In the genomic region with DNA sequence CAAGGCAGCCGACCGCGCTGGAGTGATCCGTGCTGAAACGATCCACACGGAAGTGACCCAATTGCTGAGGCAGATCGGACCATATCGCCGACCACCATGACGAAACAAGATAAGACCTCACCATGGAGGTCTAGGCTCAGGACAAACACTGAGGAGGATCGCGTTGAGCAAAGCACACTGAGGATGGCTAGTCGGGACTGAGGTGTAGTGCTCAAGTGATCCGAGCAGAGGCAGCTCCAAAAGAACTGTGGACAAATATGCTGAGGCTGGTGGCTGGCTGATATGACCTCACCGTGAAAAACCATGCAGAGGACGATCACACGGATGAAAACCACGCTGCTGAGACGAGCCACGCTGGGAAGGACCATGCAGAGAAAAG, we compare ENCODE assay signal across 8 mouse cellular contexts.
DNase-seq lines count a peak whose midpoint lies in the region; ATAC-seq and TF ChIP-seq lines count a peak whose summit lies in the region.

No protein-coding gene starts in this region.

- peak overlapping the region; percentile 51 for H3K4me2 ChIP-seq in stomach, postnatal 0 days (replicated peaks; ENCODE audit: low read depth)

- no peak for TF ChIP-seq CTCF in stomach, postnatal 0 days (IDR thresholded peaks at IDR 0.05; ENCODE audit: low read depth)

- peaks cover 23% of the 10 kb centered on the region for H3K9me3 ChIP-seq in hindbrain, embryonic 10.5 days
- no peaks in the 10 kb centered on the region for H3K9me3 ChIP-seq in stomach, postnatal 0 days (ENCODE audit: control insufficient read depth, low read length)

- ATAC-seq in cerebellum, adult (ENCODE audit: insufficient number of reproducible peaks, low FRiP score, low TSS enrichment) = peak; percentile 10; the same call in 1 of the 2 replicates
- peak; percentile 8; the same call in 1 of the 2 replicates for ATAC-seq in stomach, postnatal 0 days (ENCODE audit: low FRiP score, low TSS enrichment)

- WGBS in hindbrain, embryonic 10.5 days = 44% methylated on average over 20 of the region's 20 CpGs
- 45% methylated on average over 20 of the region's 20 CpGs for WGBS in macrophage (ENCODE audit: missing documents)
- 47% methylated on average over 20 of the region's 20 CpGs for WGBS in stomach, postnatal 0 days

- peak overlapping the region; percentile 68 for H3K4me3 ChIP-seq in hindbrain, embryonic 10.5 days
- H3K4me3 ChIP-seq in macrophage (ENCODE audit: inconsistent target) = peak overlapping the region; percentile 62
- H3K4me3 ChIP-seq in stomach, postnatal 0 days (ENCODE audit: low read depth, low read length) = peak overlapping the region; percentile 46

- no peak for TF ChIP-seq EP300 in stomach, postnatal 0 days (optimal IDR thresholded peaks at IDR 0.05)

- peak overlapping the region; percentile 87 for H3K27ac ChIP-seq in hindbrain, embryonic 10.5 days
- H3K27ac ChIP-seq in macrophage = peak overlapping the region; percentile 66
- H3K27ac ChIP-seq in stomach, postnatal 0 days (replicated peaks) = peak overlapping the region; percentile 73

- no peak for DNase-seq in cerebellum, adult 8-10 months
- peak; percentile 17 for DNase-seq in thymus, postnatal 14 days
- DNase-seq in thymus, adult 18-20 months = no peak
- DNase-seq in hindbrain, embryonic 10.5 days (ENCODE audit: low spot score) = peak; percentile 41
- DNase-seq in stomach, postnatal 0 days (ENCODE audit: low spot score) = no peak
- no peak for DNase-seq in left cerebral cortex, adult 11 months (ENCODE audit: low spot score)

- H3K79me2 ChIP-seq in macrophage (ENCODE audit: inconsistent target) = peaks cover 52% of the 10 kb centered on the region

- peak overlapping the region; percentile 61 for H3K9ac ChIP-seq in stomach, postnatal 0 days (ENCODE audit: low read length)

- H3K27me3 ChIP-seq in hindbrain, embryonic 10.5 days (ENCODE audit: insufficient read depth, poor library complexity, severe bottlenecking) = no peaks in the 10 kb centered on the region
- H3K27me3 ChIP-seq in stomach, postnatal 0 days (ENCODE audit: control insufficient read depth, insufficient read depth, low read length) = no peaks in the 10 kb centered on the region

- H3K36me3 ChIP-seq in hindbrain, embryonic 10.5 days = peaks cover 12% of the 10 kb centered on the region; the same call in 1 of the 2 replicates
- H3K36me3 ChIP-seq in macrophage (ENCODE audit: inconsistent target) = no peaks in the 10 kb centered on the region
- H3K36me3 ChIP-seq in stomach, postnatal 0 days (ENCODE audit: control insufficient read depth, insufficient read depth, low read length) = no peaks in the 10 kb centered on the region; the same call in 1 of the 2 replicates

- H3K4me1 ChIP-seq in hindbrain, embryonic 10.5 days (replicated peaks) = peaks cover 33% of the 10 kb centered on the region
- peaks cover 5% of the 10 kb centered on the region; the same call in 1 of the 2 replicates for H3K4me1 ChIP-seq in stomach, postnatal 0 days (replicated peaks; ENCODE audit: control insufficient read depth, insufficient read depth)

Comparison
In these comparisons a context has a peak if more than half of its experiments do, and no peak if none do; other contexts are left out.
1. DNase-seq: peak in thymus, postnatal 14 days (single experiment) and hindbrain, embryonic 10.5 days (single experiment); none in cerebellum, adult 8-10 months (single experiment), thymus, adult 18-20 months (0 of 2), stomach, postnatal 0 days (single experiment) and left cerebral cortex, adult 11 months (single experiment).
2. Peak in every context shown above with its lines, with median percentiles within 50 percentile points of each other: H3K27ac ChIP-seq and H3K4me3 ChIP-seq.